Mouse (Mus musculus): ENCODE measurements around the gene Acad10.
A peak's percentile ranks its signal among the peaks of the same experiment; 100 is the strongest.
"Not testable (repeated sequence)": the region's sequence is repeated elsewhere in the genome, so short reads cannot be mapped to it uniquely, and the experiment has no call there.

Acad10 gene

GRCm38 (mm10) chr5:121660059-121660896 lies at the start of gene Acad10, which contains the start of gene Brap:
Acad10 (minus strand) TSS chr5:121660514.
Brap (plus strand) TSS chr5:121660563.
- DNase-seq (ENCODE audit: low spot score in 2 of 2), result peak; percentile 92 to 94

GRCm38 (mm10) chr5:121704512-121705248 lies 44.4 kb upstream of the Acad10 start:
- DNase-seq (ENCODE audit: low spot score in 2 of 2), result no peak

- DNase-seq (ENCODE audit: low spot score in 2 of 2), result no peak
Measured at GRCm38 (mm10) chr5:121703341-121703740, 43.0 kb upstream of the Acad10 start.

DNA sequence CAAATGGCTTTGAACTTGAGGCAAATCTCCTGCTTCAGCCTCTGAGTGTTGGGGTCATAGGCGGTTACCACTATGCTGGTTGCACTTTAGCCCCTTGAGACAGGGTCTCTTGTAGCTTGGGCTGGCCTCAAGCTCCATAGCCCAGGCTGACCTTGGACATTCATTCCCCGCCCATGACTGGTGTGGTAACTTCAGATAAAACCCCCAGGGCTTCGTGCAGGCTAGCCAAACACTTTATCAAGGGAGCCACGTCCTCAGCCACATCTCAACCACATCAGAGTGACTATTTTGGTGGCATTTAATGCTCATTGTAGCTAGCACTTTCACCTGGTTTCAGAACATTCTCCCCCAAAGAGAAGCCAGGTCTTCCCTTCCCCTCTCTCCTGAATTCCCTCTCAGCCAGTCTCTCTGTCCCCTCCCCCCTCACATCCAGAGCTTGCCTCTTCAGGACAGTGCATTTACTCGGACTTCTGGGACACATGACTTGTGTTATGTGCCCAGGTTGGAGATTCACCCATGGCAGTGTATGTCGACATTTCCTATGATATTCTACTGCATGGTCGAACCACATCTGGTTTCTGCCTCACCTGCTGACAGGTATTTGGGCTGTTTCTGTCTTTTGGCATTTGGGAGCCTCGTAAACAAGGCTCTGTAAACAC lies 40.9 kb upstream of the Acad10 start:
- DNase-seq (ENCODE audit: low spot score in 2 of 2), result no peak

GRCm38 (mm10) chr5:121700496-121700895 lies 40.2 kb upstream of the Acad10 start:
- DNase-seq (ENCODE audit: low spot score in 2 of 2), result peak; percentile 77 to 86

- DNase-seq (ENCODE audit: low spot score in 2 of 2), result no peak
Measured at GRCm38 (mm10) chr5:121699891-121700290, 39.6 kb upstream of the Acad10 start.

GRCm38 (mm10) chr5:121696761-121697160 lies 36.4 kb upstream of the Acad10 start:
- DNase-seq (ENCODE audit: low spot score in 2 of 2), result no peak

DNA sequence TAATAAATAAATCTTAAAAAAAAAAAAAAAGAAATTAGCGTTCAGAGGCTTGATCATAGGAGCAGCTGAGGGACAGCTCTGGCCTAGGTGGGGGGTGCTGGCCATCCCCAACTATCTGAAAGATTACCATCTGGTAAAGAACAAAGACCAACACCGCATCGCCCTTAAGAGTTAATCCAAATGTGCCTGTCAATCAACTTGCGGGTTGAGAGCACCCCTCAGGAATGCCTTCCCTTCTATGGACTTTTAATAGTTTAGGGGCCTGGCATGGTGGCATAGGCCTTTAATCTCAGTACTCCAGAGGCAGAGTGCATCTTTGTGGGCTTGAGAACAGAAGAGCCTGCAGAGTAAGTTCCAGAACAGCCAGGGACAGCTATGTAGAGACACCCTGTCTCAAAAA lies 32.6 kb upstream of the Acad10 start:
- no peak for DNase-seq (ENCODE audit: low spot score in 2 of 2)

DNA sequence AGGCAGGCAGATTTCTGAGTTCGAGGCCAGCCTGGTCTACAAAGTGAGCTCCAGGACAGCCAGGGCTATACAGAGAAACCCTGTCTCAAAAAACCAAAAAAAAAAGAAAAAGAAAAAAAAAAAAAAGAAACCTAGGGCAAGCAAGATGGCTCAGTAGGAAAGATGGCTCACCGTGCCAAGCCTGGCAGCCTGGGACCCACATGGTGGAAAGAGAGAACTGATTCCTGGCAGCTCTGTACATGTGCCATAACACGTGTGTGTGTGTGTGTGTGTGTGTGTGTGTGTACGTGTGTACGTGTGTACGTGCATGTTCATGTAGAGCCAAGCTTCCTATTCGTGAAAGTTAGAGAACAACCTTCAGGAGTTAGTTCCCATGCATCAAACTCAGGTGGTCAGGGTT lies 31.1 kb upstream of the Acad10 start:
- DNase-seq (ENCODE audit: low spot score in 2 of 2), result not testable (repeated sequence)

- DNase-seq (ENCODE audit: low spot score in 2 of 2), result no peak
Measured at GRCm38 (mm10) chr5:121690482-121691211, 30.3 kb upstream of the Acad10 start.

DNA sequence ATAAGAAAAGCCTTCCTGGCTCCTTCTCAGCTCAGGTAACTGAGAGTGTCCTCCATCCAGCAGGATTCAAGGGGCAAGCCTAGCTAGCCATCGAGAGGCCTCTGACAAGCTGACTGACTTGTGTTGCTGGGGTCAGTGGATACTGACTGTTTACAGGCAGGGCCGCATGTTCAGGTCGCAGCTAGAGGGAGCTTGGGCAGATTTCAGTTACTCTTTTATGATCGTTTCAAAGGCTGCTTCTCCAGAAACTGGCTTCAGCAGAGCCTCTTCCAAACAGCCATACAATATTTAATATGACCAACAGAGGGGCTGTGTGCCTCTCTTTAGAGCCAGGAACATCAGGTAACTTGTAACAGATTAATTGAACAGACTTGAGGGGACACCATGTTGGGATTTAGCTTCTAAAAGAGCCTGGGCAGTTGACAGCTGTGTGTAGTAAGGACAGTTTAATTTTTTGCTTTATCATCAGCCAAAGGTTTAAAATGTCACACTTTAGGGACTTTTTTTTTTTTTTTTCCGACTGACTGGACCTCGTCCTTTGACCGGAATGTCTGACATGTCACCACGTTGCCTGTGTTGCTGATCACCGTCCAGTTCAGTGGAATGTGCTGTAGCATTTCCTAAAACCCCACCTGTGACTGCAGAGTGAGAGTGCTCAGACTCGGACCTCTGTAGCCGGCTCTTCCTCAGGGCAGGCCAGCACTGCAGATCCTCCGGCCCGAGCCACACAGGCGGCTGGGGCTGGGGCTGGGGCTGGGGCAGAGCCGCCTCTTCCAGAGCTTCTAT lies 26.0 kb upstream of the Acad10 start:
- no peak for DNase-seq (ENCODE audit: low spot score in 2 of 2)

- DNase-seq (ENCODE audit: low spot score in 2 of 2), result no peak
Measured at GRCm38 (mm10) chr5:121685495-121685894, 25.2 kb upstream of the Acad10 start.

GRCm38 (mm10) chr5:121682250-121682649 lies 21.9 kb upstream of the Acad10 start:
- DNase-seq (ENCODE audit: low spot score in 2 of 2), result no peak

GRCm38 (mm10) chr5:121670412-121670811 lies 10.1 kb upstream of the Acad10 start:
- DNase-seq (ENCODE audit: low spot score in 2 of 2), result no peak

DNA sequence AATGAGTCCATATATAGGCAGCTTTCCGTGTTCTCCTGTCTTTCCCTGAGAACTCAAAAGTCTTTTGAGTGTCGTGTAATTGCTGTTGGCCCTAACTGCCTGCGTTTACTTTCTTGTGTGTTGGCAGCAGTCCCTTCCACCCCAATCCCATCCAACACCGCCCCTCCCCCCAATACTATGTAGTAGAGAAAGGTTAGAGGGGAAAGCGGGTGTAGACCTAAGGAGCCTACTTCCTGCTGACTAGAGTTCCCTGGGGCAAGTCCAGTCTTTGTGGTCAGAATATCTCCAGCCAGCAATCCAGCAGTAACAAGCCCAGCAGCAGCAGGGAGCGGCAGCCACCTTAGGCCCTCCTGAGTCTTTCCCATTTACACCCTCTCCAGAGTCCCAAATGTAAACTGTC lies 8.1 kb upstream of the Acad10 start:
- DNase-seq (ENCODE audit: low spot score in 2 of 2), result no peak

DNA sequence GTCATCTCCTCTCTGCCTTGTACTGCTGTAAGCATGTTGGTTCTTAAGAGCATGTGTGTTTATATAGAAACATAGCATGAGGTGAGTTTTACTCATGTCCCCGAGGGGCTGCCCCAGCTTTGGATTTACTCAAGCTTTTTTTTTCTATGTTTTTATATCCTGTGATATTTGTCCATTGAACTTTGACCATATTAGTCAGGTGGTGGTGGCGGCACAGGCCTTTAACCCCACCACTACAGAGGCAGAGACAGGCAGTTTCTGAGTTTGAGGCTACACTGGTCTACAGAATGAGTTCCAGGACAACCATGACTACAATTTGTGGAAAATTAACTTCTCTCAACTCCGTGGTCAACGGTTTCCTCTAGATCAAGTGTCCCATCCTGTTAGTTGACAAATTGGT lies 6.8 kb upstream of the Acad10 start:
- no peak for DNase-seq (ENCODE audit: low spot score in 2 of 2)

DNA sequence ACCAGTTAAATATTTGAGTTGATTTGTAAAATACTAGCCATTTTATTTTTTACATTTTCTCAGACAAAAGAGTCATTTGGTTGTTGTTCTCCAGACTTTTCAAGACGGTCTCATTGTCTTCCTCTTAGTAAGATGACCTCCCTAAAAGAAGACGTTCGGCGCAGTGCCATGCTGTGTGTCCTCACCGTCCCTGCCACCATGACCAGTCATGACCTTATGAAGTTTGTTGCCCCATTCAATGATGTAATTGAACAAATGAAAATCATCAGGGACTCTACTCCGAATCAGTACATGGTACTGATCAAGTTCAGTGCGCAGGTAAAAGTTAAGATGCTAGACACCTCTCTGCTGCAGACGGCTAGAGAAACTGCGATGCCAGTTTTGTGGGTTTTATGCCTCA lies 4.7 kb upstream of the Acad10 start:
- DNase-seq (ENCODE audit: low spot score in 2 of 2), result no peak

GRCm38 (mm10) chr5:121664078-121664477 lies 3.8 kb upstream of the Acad10 start:
- no peak for DNase-seq (ENCODE audit: low spot score in 2 of 2)

GRCm38 (mm10) chr5:121663456-121663855 lies 3.1 kb upstream of the Acad10 start:
- no peak for DNase-seq (ENCODE audit: low spot score in 2 of 2)

- no peak for DNase-seq (ENCODE audit: low spot score in 2 of 2)
Measured at GRCm38 (mm10) chr5:121661494-121661893, 1.2 kb upstream of the Acad10 start.

GRCm38 (mm10) chr5:121660897-121661254 lies 562 bp upstream of the Acad10 start:
- DNase-seq (ENCODE audit: low spot score in 2 of 2), result peak; percentile 47 to 56
